Mouse (Mus musculus): ENCODE data around the gene Clta. TPM values are rescaled to one million over a fixed set of nuclear protein-coding genes. Genes with fewer than 3 reads are reported as not detected.

Clta gene
- polyA plus RNA-seq, 1 experiment: 18.7 TPM

DNA sequence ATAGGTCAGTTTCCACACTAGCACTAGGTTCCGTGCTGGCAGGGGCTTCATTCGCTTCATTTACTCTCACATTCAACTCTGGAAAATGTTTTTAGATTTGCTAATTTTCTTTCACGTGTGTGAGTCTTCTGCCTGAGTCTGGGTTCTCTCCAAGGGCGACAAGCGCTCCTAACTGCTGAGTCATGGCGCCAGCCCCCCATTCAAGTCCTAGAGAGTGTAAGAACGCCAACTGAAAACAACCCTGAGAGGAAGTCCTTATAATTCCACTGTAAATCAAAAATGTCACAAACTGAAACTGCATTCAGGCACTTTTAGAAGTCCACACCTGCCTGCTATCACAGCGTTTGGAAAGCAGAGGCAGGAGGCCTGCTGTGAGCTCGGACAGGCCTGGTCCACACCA is 57.8 kb downstream of the Clta start:
- no peak for TF ChIP-seq TAL1 (IDR thresholded peaks at IDR 0.05; ENCODE audit: low read length)
- TF ChIP-seq GATA1 (IDR thresholded peaks at IDR 0.05; ENCODE audit: low read length): no peak
- no peak overlapping the region for H3K4me3 ChIP-seq (replicated peaks)
- H3K36me3 ChIP-seq (ENCODE audit: control insufficient read depth): peaks cover 52% of the 10 kb centered on the region
- no peaks in the 10 kb centered on the region for H3K27me3 ChIP-seq (ENCODE audit: control insufficient read depth)
- H3K9me3 ChIP-seq (ENCODE audit: control insufficient read depth, low read length): no peaks in the 10 kb centered on the region
- peaks cover 10% of the 10 kb centered on the region for H3K4me1 ChIP-seq (ENCODE audit: control insufficient read depth)

DNA sequence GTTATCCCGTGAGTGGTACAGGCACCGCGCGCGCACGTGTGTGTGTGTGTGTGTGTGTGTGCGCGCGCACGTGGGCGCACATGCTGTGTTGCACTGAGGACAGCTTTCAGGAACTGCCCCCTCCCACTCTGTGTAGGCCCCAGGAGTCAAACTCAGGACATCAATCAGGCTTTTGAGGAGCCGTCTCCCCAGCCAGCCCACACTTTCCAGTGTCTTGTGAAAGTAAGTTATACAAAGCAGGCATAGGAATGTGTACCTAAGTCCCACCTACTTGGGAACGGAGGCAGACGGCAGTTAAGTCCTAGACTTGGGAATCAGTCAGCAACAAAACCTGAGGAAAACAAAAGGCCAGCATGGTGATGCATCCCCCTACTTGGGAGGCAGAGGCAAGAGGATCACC is 58.6 kb downstream of the Clta start:
- no peaks in the 10 kb centered on the region for H3K27me3 ChIP-seq (ENCODE audit: control insufficient read depth)
- H3K4me3 ChIP-seq (replicated peaks): no peak overlapping the region
- peaks cover 46% of the 10 kb centered on the region for H3K36me3 ChIP-seq (ENCODE audit: control insufficient read depth)
- H3K4me1 ChIP-seq (ENCODE audit: control insufficient read depth): peaks cover 17% of the 10 kb centered on the region
- no peaks in the 10 kb centered on the region for H3K9me3 ChIP-seq (ENCODE audit: control insufficient read depth, low read length)
- TF ChIP-seq GATA1 (IDR thresholded peaks at IDR 0.05; ENCODE audit: low read length) (no peak), TAL1 (IDR thresholded peaks at IDR 0.05; ENCODE audit: low read length) (no peak)

DNA sequence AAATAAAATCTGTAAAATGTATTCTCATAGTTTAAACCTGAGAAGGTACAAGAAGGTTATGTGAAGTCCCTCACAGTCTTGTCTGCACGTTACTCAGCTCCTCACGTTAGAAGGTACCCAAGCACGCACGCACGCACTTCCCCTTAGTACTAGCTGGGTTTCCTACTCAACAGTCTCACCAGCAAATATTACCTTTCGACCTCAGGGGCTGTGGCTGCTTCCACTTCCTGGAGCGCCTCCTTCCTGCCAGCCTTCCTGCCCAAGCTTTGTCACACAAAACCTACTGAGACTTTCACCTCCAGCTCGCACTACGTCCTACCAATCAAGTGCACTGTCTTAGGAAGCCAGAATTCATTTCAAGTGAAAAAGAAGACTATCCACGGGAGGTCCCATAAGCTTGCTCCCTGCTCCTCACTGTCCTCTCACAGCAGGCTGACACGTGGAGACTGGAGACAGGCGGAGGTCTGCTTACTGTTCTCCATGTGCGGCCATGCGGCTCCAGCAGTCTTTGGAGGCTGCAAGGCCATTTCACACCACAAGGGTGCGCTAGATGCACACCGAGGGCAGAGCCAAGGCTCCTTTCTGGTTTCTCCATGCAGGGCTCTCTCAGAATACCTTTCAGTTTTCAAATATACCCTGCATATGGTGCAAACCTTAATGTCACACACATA is 61.2 kb downstream of the Clta start:
- no peaks in the 10 kb centered on the region for H3K9me3 ChIP-seq (ENCODE audit: control insufficient read depth, low read length)
- H3K4me3 ChIP-seq (replicated peaks): peak overlapping the region; percentile 23
- H3K27me3 ChIP-seq (ENCODE audit: control insufficient read depth): no peaks in the 10 kb centered on the region
- no peak for TF ChIP-seq GATA1 (IDR thresholded peaks at IDR 0.05; ENCODE audit: low read length)
- no peak for TF ChIP-seq TAL1 (IDR thresholded peaks at IDR 0.05; ENCODE audit: low read length)
- peaks cover 28% of the 10 kb centered on the region for H3K36me3 ChIP-seq (ENCODE audit: control insufficient read depth)
- H3K4me1 ChIP-seq (ENCODE audit: control insufficient read depth): peaks cover 36% of the 10 kb centered on the region

DNA sequence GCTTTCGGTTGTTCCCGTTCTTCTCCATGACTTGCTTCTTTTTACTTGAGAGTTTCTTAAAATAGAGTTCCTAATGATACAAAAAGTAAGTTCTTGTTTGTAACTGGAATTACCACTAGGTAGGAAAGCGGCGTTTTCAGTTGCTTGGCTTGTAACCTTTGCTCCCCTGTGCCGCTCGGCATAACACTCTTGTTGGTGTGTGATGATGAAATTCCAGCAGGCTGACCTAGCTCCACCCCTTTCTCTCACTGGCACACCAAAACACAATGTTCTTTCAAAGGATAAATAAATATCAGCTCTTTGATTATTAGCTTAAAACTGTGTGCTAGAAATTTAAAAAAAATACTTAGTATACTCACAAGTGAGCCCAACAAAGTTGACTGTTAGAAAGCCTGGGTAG is 62.6 kb downstream of the Clta start:
- H3K4me1 ChIP-seq (ENCODE audit: control insufficient read depth): peaks cover 50% of the 10 kb centered on the region
- H3K36me3 ChIP-seq (ENCODE audit: control insufficient read depth): peaks cover 21% of the 10 kb centered on the region
- no peaks in the 10 kb centered on the region for H3K27me3 ChIP-seq (ENCODE audit: control insufficient read depth)
- TF ChIP-seq GATA1 (IDR thresholded peaks at IDR 0.05; ENCODE audit: low read length) (no peak), TAL1 (IDR thresholded peaks at IDR 0.05; ENCODE audit: low read length) (no peak)
- peak overlapping the region; percentile 38 for H3K4me3 ChIP-seq (replicated peaks)
- no peaks in the 10 kb centered on the region for H3K9me3 ChIP-seq (ENCODE audit: control insufficient read depth, low read length)

DNA sequence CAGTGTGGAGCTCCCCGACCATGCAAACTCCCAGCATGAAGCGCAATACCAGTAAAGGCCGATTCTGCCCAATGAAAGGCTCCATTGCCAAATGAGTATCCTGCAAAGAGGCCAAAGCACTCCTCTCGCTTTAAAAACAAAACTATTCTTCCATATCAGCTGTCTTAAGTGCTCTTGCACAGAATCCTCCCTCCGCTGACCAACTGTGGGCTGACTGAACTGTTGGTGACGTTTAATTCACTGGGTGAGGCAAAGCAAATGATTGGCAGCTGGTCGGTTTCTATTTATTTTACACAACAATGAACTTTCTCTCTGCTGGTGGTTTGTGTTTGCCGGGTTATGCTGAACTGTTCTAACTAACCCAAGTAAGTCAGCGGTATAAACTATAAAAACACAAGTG is 64.5 kb downstream of the Clta start:
- Histone ChIP-seq H3K4me1 (ENCODE audit: control insufficient read depth) (peaks cover 66% of the 10 kb centered on the region), H3K27me3 (ENCODE audit: control insufficient read depth) (no peaks in the 10 kb centered on the region)
- no peak for TF ChIP-seq TAL1 (IDR thresholded peaks at IDR 0.05; ENCODE audit: low read length)
- TF ChIP-seq GATA1 (IDR thresholded peaks at IDR 0.05; ENCODE audit: low read length): no peak

DNA sequence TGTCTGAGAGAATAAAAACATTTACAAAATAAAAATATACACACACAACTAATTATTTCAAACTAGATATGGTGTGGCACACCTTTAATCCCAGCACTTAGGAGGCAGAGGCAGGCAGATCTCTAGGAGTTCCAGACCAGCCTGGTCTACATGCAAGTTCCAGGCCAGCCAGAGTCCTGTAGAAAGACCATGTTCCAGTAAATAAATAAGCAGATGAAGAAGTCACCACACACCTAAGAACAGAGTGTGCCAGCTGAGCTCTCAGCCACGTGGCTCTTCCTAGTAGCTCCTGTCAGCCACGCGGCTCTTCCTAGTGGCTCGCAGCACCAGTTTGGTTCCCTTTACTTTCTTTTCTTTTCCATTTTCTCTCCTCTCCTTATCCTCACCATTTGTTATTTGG is 65.2 kb downstream of the Clta start:
- Histone ChIP-seq H3K36me3 (ENCODE audit: control insufficient read depth) (peaks cover 10% of the 10 kb centered on the region), H3K27me3 (ENCODE audit: control insufficient read depth) (no peaks in the 10 kb centered on the region), H3K9me3 (ENCODE audit: control insufficient read depth, low read length) (no peaks in the 10 kb centered on the region), H3K4me3 (replicated peaks) (no peak overlapping the region), H3K4me1 (ENCODE audit: control insufficient read depth) (peaks cover 73% of the 10 kb centered on the region)
- TF ChIP-seq TAL1 (IDR thresholded peaks at IDR 0.05; ENCODE audit: low read length) (no peak), GATA1 (IDR thresholded peaks at IDR 0.05; ENCODE audit: low read length) (no peak)

More for the DNA sequence above, 64.5 kb downstream of the Clta start:
- H3K36me3 ChIP-seq (ENCODE audit: control insufficient read depth): peaks cover 10% of the 10 kb centered on the region
- no peak overlapping the region for H3K4me3 ChIP-seq (replicated peaks)
- no peaks in the 10 kb centered on the region for H3K9me3 ChIP-seq (ENCODE audit: control insufficient read depth, low read length)

DNA sequence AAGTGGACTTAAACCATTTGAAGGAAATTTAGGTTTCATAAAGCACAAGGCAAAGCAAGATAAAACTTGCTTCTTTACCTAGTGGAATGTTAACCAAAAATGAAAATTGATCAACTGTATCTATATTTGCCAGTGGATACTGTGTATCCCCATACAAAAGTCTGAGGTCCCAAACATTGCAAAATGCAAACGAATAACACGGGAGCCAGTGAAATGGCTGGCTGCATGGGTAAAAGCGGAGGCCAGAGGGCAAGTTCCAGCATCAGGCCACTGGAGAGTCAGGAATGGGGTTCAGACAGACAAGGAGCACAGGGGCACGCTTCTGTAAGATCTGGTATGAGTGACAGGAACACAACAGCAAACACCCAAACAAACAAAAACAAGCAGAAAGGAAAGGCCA is 66.4 kb downstream of the Clta start:
- Histone ChIP-seq H3K4me1 (ENCODE audit: control insufficient read depth) (peaks cover 77% of the 10 kb centered on the region), H3K36me3 (ENCODE audit: control insufficient read depth) (peaks cover 6% of the 10 kb centered on the region), H3K9me3 (ENCODE audit: control insufficient read depth, low read length) (no peaks in the 10 kb centered on the region), H3K4me3 (replicated peaks) (peak overlapping the region; percentile 73), H3K27me3 (ENCODE audit: control insufficient read depth) (no peaks in the 10 kb centered on the region)
- no peak for TF ChIP-seq GATA1 (IDR thresholded peaks at IDR 0.05; ENCODE audit: low read length)

DNA sequence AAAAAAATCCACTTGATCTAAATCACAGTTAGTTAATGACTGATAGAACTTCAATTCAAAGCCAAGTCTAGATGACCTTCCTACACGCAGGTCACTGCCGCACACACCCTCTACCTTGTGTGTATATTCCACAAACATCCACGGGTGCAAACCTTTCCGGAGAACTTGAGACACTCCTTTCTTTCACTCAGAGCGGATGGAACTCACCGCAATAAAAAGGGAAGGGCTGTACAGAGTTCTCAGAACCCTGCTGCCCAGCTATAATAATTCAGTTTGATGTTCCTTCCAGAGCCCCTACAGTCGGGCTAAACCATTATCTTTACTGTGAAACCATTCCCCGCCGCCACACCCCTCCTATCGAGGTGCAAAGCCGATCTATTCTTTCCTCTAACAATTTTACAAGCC is 67.5 kb downstream of the Clta start:
- TF ChIP-seq TAL1 (IDR thresholded peaks at IDR 0.05; ENCODE audit: low read length): no peak
- TF ChIP-seq GATA1 (IDR thresholded peaks at IDR 0.05; ENCODE audit: low read length): no peak
- Histone ChIP-seq H3K36me3 (ENCODE audit: control insufficient read depth) (no peaks in the 10 kb centered on the region; the same call in 1 of the 2 replicates), H3K27me3 (ENCODE audit: control insufficient read depth) (no peaks in the 10 kb centered on the region), H3K4me3 (replicated peaks) (peak overlapping the region; percentile 73), H3K9me3 (ENCODE audit: control insufficient read depth, low read length) (no peaks in the 10 kb centered on the region), H3K4me1 (ENCODE audit: control insufficient read depth) (peaks cover 73% of the 10 kb centered on the region)

DNA sequence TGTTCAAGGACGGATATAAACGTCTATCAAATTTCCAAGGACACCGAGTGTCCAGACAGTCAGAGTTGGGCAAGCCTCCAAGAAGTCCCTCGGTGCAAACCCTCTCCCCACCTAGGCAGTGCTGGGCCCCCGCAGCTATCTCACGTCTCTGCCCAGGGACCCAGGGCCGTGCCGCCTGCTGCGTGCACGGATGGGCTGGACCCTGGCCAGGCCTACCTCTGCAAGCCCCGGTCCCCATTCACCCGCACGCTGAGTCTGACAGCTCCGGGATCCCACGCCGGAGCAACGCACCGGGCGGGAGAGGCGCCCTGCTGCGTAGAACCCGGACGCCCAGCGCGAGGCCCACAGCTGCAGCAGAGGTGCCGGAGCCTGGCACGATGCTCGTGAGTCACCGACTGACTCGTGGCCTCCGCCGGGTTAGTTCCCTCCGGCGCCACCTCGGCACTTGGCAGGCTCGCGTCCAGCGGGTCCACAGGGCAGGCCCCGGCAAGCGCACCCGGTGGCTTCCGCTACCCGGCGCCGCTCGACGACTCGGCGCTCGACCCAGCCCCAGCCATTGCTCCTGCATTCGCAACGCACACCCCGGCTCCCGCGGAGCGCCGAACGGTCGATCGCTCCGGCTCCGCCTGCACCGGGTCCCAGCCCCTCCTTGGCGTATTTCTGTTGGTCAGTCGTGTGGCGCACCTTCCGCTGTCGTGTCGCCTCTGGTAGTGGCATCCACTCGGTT is 68.1 kb downstream of the Clta start:
- Histone ChIP-seq H3K27me3 (ENCODE audit: control insufficient read depth) (no peaks in the 10 kb centered on the region), H3K9me3 (ENCODE audit: control insufficient read depth, low read length) (no peaks in the 10 kb centered on the region), H3K4me1 (ENCODE audit: control insufficient read depth) (peaks cover 71% of the 10 kb centered on the region), H3K36me3 (ENCODE audit: control insufficient read depth) (no peaks in the 10 kb centered on the region; the same call in 1 of the 2 replicates), H3K4me3 (replicated peaks) (peak overlapping the region; percentile 73)
- no peak for TF ChIP-seq TAL1 (IDR thresholded peaks at IDR 0.05; ENCODE audit: low read length)
- no peak for TF ChIP-seq GATA1 (IDR thresholded peaks at IDR 0.05; ENCODE audit: low read length)

Data from erythroblast, embryonic 14.5 days (primary cell).